Mouse (Mus musculus) embryonic facial prominence, embryonic 15.5 days (tissue): ENCODE results near the gene Derl3. TPM values are rescaled to one million over a fixed set of nuclear protein-coding genes. Genes with fewer than 3 reads are reported as not detected.
"Not testable (repeated sequence)": the region's sequence is repeated elsewhere in the genome, so short reads cannot be mapped to it uniquely, and the experiment has no call there.

ENCODE experiments used
- ATAC-seq: fragments of 200-750 bp; cut with Nextera tagmentation; 2 replicates; pipeline ENCODE4 v1.8.0; 2017; ENCODE audit warnings: low read depth, moderate TSS enrichment; ENCODE audit not compliant: insufficient number of reproducible peaks, low FRiP score, low TSS enrichment
- H3K27ac ChIP-seq: fragments of 300-500 bp; sonication (generic); replicated peaks from 2 replicates; pipeline ENCODE4 v1.5.1; 2015; ENCODE audit warnings: mild to moderate bottlenecking, inconsistent platforms
- H3K27me3 ChIP-seq: fragments of 300-500 bp; sonication (generic); 2 replicates; pipeline ENCODE4 v1.6.1; 2015; ENCODE audit warnings: inconsistent platforms
- H3K36me3 ChIP-seq: fragments of 300-500 bp; sonication (generic); 2 replicates; pipeline ENCODE4 v1.6.1; 2015; ENCODE audit warnings: mild to moderate bottlenecking, inconsistent platforms
- H3K4me1 ChIP-seq: fragments of 300-500 bp; sonication (generic); 2 replicates; pipeline ENCODE4 v1.6.1; 2015; ENCODE audit warnings: inconsistent platforms
- H3K4me2 ChIP-seq: fragments of 300-500 bp; sonication (generic); replicated peaks from 2 replicates; pipeline ENCODE4 v1.6.1; 2015; ENCODE audit warnings: mild to moderate bottlenecking, inconsistent platforms
- H3K4me3 ChIP-seq: fragments of 300-500 bp; sonication (generic); replicated peaks from 2 replicates; pipeline ENCODE4 v1.5.1; 2015; ENCODE audit warnings: mild to moderate bottlenecking, inconsistent platforms
- H3K9ac ChIP-seq: fragments of 300-500 bp; sonication (generic); 2 replicates; pipeline ENCODE4 v1.6.1; 2015; ENCODE audit warnings: inconsistent platforms
- H3K9me3 ChIP-seq: fragments of 300-500 bp; sonication (generic); replicated peaks from 2 replicates; pipeline ENCODE4 v1.6.1; 2016; ENCODE audit warnings: inconsistent platforms
- WGBS: fragments of 180-500 bp; shearing (Covaris S2); methylation state at CpG from one replicate; pipeline ENCODE4 v1.1.7; 2015; 5-methylcytosine and 5-hydroxymethylcytosine counted together
- polyA plus RNA-seq: library from polyadenylated mRNA; unstranded; fragments of >200 nt; fragmentation: Nextera tagmentation; extraction: Ambion mirVana; gene quantifications from 2 replicates; pipeline ENCODE4 v1.2.1, GENCODE M21; 2015

Gene Derl3
- polyA plus RNA-seq, 1 experiment from 2014 or later = 2.0 TPM

DNA sequence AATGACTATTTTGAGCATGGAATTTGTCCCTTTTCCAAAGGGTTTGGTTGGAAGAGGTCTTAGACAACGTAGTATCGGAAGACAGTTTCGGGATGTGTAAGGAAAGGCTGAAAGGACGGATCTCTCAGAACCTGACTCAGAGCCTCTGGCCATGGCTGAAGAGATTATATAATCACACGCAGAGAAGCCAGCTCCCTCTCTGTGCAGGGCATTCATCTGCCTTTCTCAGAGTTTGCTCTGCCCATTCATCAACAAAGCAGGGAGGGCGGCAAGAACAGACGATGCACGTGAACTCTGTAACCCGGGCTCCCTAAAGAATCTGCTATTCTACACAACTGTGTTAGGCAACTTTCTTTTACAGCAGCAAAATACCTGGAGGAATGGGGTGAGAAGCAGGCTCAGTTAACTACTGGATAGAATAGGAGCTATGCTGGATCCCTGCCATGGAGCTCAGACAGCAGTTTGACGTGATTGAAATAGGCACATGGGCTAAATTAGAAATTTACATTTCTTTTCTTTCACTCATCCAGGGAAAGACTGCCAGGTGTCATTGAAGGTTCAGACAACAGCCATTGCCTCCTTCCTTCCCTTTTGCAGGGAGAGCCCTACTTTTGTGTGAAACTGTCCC is 19.6 kb upstream of the Derl3 start:
- Histone ChIP-seq H3K27ac (peak overlapping the region; percentile 65), H3K4me3 (peak overlapping the region; percentile 41), H3K27me3 (no peaks in the 10 kb centered on the region), H3K36me3 (no peaks in the 10 kb centered on the region), H3K4me1 (peaks cover 18% of the 10 kb centered on the region), H3K4me2 (peak overlapping the region; percentile 59), H3K9ac (no peak overlapping the region), H3K9me3 (no peaks in the 10 kb centered on the region)
- WGBS = 21% methylated on average over 10 of the region's 10 CpGs
- no peak for ATAC-seq

DNA sequence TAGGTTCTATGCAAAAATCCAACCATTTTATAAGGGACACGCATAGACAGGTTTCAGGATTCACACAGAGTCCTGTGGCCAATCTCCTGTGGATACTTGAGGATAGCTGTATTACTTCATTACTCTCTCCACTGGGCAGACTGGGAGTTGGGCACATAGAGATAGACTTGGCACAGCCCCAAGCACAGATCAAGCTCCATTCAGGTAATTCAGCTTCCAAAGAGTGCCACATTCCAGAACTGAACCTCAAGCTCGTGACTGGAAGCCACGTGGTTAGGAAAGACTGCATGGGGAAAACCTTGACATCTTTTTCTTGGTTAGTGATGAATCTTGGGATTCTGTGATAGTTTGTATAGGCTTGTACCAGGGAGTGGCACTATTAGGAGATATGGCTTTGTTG is 14.4 kb upstream of the Derl3 start:
- no peak overlapping the region for H3K4me2 ChIP-seq
- H3K27ac ChIP-seq = no peak overlapping the region
- H3K4me3 ChIP-seq = no peak overlapping the region
- H3K27me3 ChIP-seq = no peaks in the 10 kb centered on the region
- H3K36me3 ChIP-seq = no peaks in the 10 kb centered on the region
- 78% methylated on average over 3 of the region's 3 CpGs for WGBS
- peaks cover 15% of the 10 kb centered on the region for H3K4me1 ChIP-seq
- no peak for ATAC-seq
- H3K9me3 ChIP-seq = no peaks in the 10 kb centered on the region
- no peak overlapping the region for H3K9ac ChIP-seq

- H3K4me2 ChIP-seq = no peak overlapping the region
- H3K36me3 ChIP-seq = no peaks in the 10 kb centered on the region
- no peak for ATAC-seq
- no peaks in the 10 kb centered on the region for H3K27me3 ChIP-seq
- no peak overlapping the region for H3K4me3 ChIP-seq
- no peaks in the 10 kb centered on the region for H3K9me3 ChIP-seq
- WGBS = 94% methylated on average over 10 of the region's 10 CpGs
- H3K4me1 ChIP-seq = peaks cover 13% of the 10 kb centered on the region
- H3K9ac ChIP-seq = no peak overlapping the region
- no peak overlapping the region for H3K27ac ChIP-seq
Observed at GRCm38 (mm10) chr10:75880351-75880750, 12.9 kb upstream of the Derl3 start.

DNA sequence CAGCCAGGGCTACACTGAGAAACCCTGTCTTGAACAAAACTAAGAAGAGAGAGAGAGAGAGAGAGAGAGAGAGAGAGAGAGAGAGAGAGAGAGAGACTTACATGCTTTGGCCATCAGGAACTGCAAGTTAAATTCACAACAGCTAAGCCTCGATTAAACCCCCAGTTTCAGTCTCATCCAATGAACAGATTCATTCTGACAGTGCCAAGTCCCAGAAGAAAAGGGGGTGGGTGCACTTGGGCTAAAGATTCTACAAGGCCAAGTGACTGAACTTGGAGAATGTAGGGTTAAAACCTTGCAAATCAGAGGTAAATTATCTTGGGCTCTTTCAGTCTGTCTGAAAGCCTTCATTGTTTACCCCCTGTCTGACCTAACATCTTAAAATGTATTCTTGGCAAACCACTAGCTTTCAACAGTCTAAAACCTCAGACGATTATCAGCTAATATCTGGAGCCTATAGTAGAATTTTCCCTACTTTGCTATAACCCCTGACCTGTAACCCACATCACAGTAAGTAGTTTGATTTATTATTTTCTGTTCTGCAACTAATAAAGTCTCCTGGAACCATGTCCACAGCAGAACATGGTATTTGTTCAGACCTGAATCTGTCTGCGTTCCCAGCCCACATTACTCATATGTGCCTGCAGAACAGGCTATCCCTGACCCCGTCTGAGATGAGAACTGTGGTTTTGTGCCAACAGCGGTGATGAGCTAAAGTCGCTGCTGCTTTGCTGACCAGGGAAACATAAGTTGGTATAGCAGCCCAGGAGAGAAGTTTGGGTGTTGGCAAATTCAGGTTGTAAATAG is 12.2 kb upstream of the Derl3 start:
- ATAC-seq = no peak
- Histone ChIP-seq H3K4me1 (peaks cover 13% of the 10 kb centered on the region), H3K27ac (peak overlapping the region; percentile 45), H3K9ac (no peak overlapping the region), H3K27me3 (no peaks in the 10 kb centered on the region), H3K9me3 (no peaks in the 10 kb centered on the region), H3K4me3 (no peak overlapping the region), H3K4me2 (no peak overlapping the region), H3K36me3 (no peaks in the 10 kb centered on the region)
- 36% methylated on average over 6 of the region's 6 CpGs for WGBS

GRCm38 (mm10) chr10:75881578-75882432 is 11.4 kb upstream of the Derl3 start:
- 23% methylated on average over 20 of the region's 20 CpGs for WGBS
- Histone ChIP-seq H3K27ac (peak overlapping the region; percentile 45), H3K27me3 (no peaks in the 10 kb centered on the region), H3K4me2 (no peak overlapping the region), H3K4me3 (no peak overlapping the region), H3K4me1 (peaks cover 13% of the 10 kb centered on the region), H3K9me3 (no peaks in the 10 kb centered on the region), H3K9ac (no peak overlapping the region), H3K36me3 (no peaks in the 10 kb centered on the region)
- no peak for ATAC-seq

- no peak overlapping the region for H3K27ac ChIP-seq
- H3K36me3 ChIP-seq = no peaks in the 10 kb centered on the region
- WGBS = 8% methylated on average over 15 of the region's 15 CpGs
- ATAC-seq = peak; percentile 52; the same call in 1 of the 2 replicates
- H3K4me2 ChIP-seq = peak overlapping the region; percentile 34; the same call in 1 of the 2 replicates
- H3K9ac ChIP-seq = no peak overlapping the region
- H3K4me3 ChIP-seq = no peak overlapping the region
- H3K4me1 ChIP-seq = peaks cover 13% of the 10 kb centered on the region
- no peaks in the 10 kb centered on the region for H3K9me3 ChIP-seq
- no peaks in the 10 kb centered on the region for H3K27me3 ChIP-seq
Observed at GRCm38 (mm10) chr10:75882433-75883231, 10.6 kb upstream of the Derl3 start.

GRCm38 (mm10) chr10:75883232-75883552 is 10.0 kb upstream of the Derl3 start:
- Histone ChIP-seq H3K9ac (no peak overlapping the region), H3K27me3 (no peaks in the 10 kb centered on the region), H3K9me3 (no peaks in the 10 kb centered on the region), H3K4me2 (peak overlapping the region; percentile 34; the same call in 1 of the 2 replicates), H3K4me1 (peaks cover 13% of the 10 kb centered on the region), H3K27ac (no peak overlapping the region), H3K4me3 (no peak overlapping the region), H3K36me3 (no peaks in the 10 kb centered on the region)
- ATAC-seq = peak; percentile 40; the same call in 1 of the 2 replicates
- WGBS = under 1% methylated on average over 10 of the region's 10 CpGs

- Histone ChIP-seq H3K27ac (no peak overlapping the region), H3K9me3 (no peaks in the 10 kb centered on the region), H3K4me3 (no peak overlapping the region), H3K27me3 (no peaks in the 10 kb centered on the region), H3K4me1 (peaks cover 17% of the 10 kb centered on the region), H3K9ac (no peak overlapping the region), H3K4me2 (no peak overlapping the region), H3K36me3 (no peaks in the 10 kb centered on the region)
- 94% methylated on average over 8 of the region's 8 CpGs for WGBS
- ATAC-seq = no peak
Observed at GRCm38 (mm10) chr10:75884742-75885141, 8.5 kb upstream of the Derl3 start.

DNA sequence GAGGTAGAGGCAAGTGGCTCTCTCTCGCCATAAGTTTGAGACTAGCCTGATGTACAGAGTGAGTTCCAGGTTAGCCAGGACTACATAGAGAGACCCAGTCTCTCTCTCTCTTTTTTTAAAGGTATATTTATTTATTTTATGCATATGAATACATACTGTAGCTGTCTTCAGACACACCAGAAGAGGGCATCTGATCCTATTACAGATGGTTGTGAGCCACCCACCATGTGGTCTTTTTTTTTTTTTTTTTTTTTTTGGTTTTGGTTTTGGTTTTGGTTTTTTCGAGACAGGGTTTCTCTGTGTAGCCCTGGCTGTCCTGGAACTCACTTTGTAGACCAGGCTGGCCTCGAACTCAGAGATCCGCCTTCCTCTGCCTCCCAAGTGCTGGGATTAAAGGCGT is 5.7 kb upstream of the Derl3 start:
- H3K36me3 ChIP-seq, ATAC-seq, H3K4me3 ChIP-seq, H3K9ac ChIP-seq, H3K27ac ChIP-seq, H3K4me2 ChIP-seq, H3K27me3 ChIP-seq, H3K4me1 ChIP-seq, H3K9me3 ChIP-seq: not testable (repeated sequence)
- WGBS = 69% methylated on average over 5 of the region's 5 CpGs

DNA sequence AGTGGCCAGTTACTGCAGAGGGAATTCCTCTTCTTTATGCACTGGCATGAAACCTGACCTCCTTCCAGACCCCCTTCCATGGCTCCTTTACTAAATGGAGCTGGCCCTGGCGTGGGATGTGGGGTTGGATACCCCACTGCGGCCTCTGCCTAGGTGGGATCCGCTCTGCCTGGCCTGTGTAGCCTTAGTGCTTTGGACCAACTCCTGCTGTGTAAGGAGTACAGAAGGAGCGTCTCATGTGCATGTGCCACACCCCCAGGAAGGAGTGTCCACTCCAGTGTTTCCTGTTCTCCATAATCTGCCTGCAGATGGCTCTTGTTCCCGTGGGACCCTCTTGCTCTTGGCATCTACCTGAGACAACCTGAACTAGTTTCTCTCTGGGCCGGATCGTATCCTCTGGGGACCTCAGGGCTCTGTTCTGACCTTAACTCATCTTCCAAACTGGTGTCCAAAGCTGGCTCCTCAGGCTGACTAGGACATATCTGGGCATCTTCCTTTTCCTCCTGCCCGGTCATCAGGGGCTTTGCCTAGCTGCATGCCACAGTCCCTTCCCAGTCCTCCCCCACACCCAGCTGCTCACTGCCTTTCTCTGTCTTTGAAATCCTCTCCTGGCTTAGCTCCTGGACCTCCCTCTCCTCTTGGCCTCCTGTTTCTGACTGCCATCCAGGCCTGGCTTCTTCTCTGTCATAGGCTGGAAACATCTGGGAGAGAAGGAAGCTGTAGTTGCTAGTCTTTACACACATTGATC is 3.6 kb upstream of the Derl3 start:
- ATAC-seq = no peak
- Histone ChIP-seq H3K9me3 (no peaks in the 10 kb centered on the region), H3K9ac (no peak overlapping the region), H3K4me2 (no peak overlapping the region), H3K27ac (no peak overlapping the region), H3K27me3 (no peaks in the 10 kb centered on the region), H3K4me3 (no peak overlapping the region), H3K4me1 (peaks cover 18% of the 10 kb centered on the region), H3K36me3 (peaks cover 4% of the 10 kb centered on the region; the same call in 1 of the 2 replicates)
- WGBS = 49% methylated on average over 8 of the region's 8 CpGs
